Mouse (Mus musculus): Measurements from ENCODE around the gene Yme1l1. TPM values are rescaled to one million over a fixed set of nuclear protein-coding genes. Genes with fewer than 3 reads are reported as not detected.

Gene Yme1l1
- polyA plus RNA-seq, 1 experiment from 2014 or later: 44.0 TPM

- H3K4me3 ChIP-seq: no peak overlapping the region
- no peak for ATAC-seq (ENCODE audit: extremely low read depth, insufficient number of reproducible peaks, low FRiP score, low TSS enrichment)
- 81% methylated on average over 2 of the region's 2 CpGs for WGBS
- no peaks in the 10 kb centered on the region for H3K4me1 ChIP-seq
- H3K27ac ChIP-seq (replicated peaks): no peak overlapping the region
- no peaks in the 10 kb centered on the region for H3K9me3 ChIP-seq
- H3K4me2 ChIP-seq: no peak overlapping the region
- no peak overlapping the region for H3K9ac ChIP-seq
- H3K27me3 ChIP-seq (replicated peaks): peaks cover 13% of the 10 kb centered on the region
- H3K36me3 ChIP-seq: no peaks in the 10 kb centered on the region
Observed at GRCm38 (mm10) chr2:23228463-23228862, 72.3 kb downstream of the Yme1l1 start.

GRCm38 (mm10) chr2:23234065-23234773 is 78.0 kb downstream of the Yme1l1 start:
- Histone ChIP-seq H3K9ac (peak overlapping the region; percentile 81), H3K36me3 (no peaks in the 10 kb centered on the region), H3K4me1 (no peaks in the 10 kb centered on the region), H3K9me3 (no peaks in the 10 kb centered on the region), H3K4me2 (peak overlapping the region; percentile 74), H3K4me3 (peak overlapping the region; percentile 56), H3K27ac (replicated peaks) (no peak overlapping the region), H3K27me3 (replicated peaks) (peaks cover 23% of the 10 kb centered on the region)
- ATAC-seq (ENCODE audit: extremely low read depth, insufficient number of reproducible peaks, low FRiP score, low TSS enrichment): no peak
- under 1% methylated on average over 23 of the region's 50 CpGs for WGBS

Other genes starting within 250 kb of the Yme1l1 start
- gene Abi1, start 116.1 kb upstream of the Yme1l1 start, polyA plus RNA-seq (2015; fragmentation: Nextera tagmentation; extraction: Ambion mirVana): 28.7 and 31.5 TPM in 2 replicates
- gene Acbd5, start 88.2 kb upstream of the Yme1l1 start, polyA plus RNA-seq (2015; fragmentation: Nextera tagmentation; extraction: Ambion mirVana): 24.3 and 26.7 TPM in 2 replicates
- 7.8 and 8.0 TPM in 2 replicates for gene Mastl, start 345 bp upstream of the Yme1l1 start, polyA plus RNA-seq (2015; fragmentation: Nextera tagmentation; extraction: Ambion mirVana)
- not detected in 2 replicates for gene 4931423N10Rik, start 51.1 kb downstream of the Yme1l1 start, polyA plus RNA-seq (2015; fragmentation: Nextera tagmentation; extraction: Ambion mirVana)
- not detected in 2 replicates for gene Nxph2, start 164.9 kb downstream of the Yme1l1 start, polyA plus RNA-seq (2015; fragmentation: Nextera tagmentation; extraction: Ambion mirVana)